Mouse (Mus musculus) bone marrow, adult 2 months (tissue): ENCODE measurements around the gene Chst8. TPM values are rescaled to one million over a fixed set of nuclear protein-coding genes. Genes with fewer than 3 reads are reported as not detected.
A peak's percentile ranks its signal among the peaks of the same experiment; 100 is the strongest.

Experiments
- H3K27ac ChIP-seq: fragments of 200-500 bp; 2 replicates; pipeline ENCODE4 v1.5.1; 2012; ENCODE audit warnings: low read depth, mild to moderate bottlenecking, control low read depth, inconsistent platforms, low read length; ENCODE audit not compliant: control insufficient read depth, poor library complexity, insufficient read depth
- H3K4me1 ChIP-seq: fragments of 200-500 bp; 2 replicates; pipeline ENCODE4 v1.6.1; 2011; ENCODE audit warnings: low read length; ENCODE audit not compliant: control insufficient read depth, insufficient read depth
- H3K4me3 ChIP-seq: fragments of 200-500 bp; replicated peaks from 2 replicates; pipeline ENCODE3; 2011; ENCODE audit warnings: mild to moderate bottlenecking, low read depth, low read length, control low read depth; ENCODE audit not compliant: control insufficient read depth
- CTCF ChIP-seq: fragments of 200-500 bp; IDR thresholded peaks from 2 replicates; pipeline ENCODE4 v1.5.1; 2011; ENCODE audit warnings: low read length, control low read depth; ENCODE audit not compliant: control insufficient read depth, insufficient read depth
- POLR2A ChIP-seq: fragments of 200-500 bp; IDR thresholded peaks from 2 replicates; pipeline ENCODE4 v1.6.1; 2011; ENCODE audit warnings: low read depth, mild to moderate bottlenecking, control low read depth, low read length, borderline replicate concordance; ENCODE audit not compliant: control insufficient read depth
- WGBS: fragments of 180-500 bp; shearing (Covaris S2); methylation state at CpG from one replicate; pipeline ENCODE4 v1.1.7; 2018; 5-methylcytosine and 5-hydroxymethylcytosine counted together
- polyA plus RNA-seq: library from polyadenylated mRNA; stranded (reverse); fragments of >200 nt; gene quantifications from 2 replicates; pipeline ENCODE4 v1.2.4, GENCODE M21; 2011; ENCODE audit warnings: low replicate concordance; ENCODE audit not compliant: missing spikeins, insufficient read depth, insufficient read length

Gene Chst8
- polyA plus RNA-seq, 1 experiment: not detected

DNA sequence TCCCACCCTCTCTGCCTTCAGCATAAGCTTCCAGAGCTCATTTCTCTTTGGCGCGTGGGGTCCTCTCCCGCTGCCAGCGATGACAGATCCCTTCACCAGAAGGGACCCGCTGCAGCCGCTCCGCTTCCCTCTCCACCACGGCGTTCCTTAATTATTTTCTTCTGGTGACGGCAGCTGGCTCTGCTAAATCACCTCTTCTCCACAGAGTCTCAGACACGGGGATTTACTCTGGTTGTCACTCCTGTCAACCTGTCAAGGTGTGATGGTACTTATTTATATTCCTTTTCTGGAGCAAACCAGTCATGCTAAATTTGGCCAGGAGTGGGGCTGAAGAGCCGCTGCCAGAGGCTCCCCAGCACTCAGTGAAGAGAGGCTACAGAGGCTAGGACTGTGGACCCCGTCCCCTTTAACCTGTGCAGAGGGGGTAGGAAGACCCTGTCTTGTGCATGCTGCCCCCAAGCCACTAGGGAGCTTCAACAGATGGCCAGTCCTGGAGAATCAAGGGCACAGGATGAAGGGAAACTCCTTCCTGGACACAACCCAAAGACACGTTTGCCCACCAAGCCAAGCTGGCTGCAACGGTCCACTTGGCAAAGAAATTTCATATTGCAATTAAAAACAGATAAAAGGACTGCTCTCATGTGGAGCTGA is 131.6 kb downstream of the Chst8 start:
- Histone ChIP-seq H3K4me1 (no peaks in the 10 kb centered on the region), H3K4me3 (no peak overlapping the region), H3K27ac (no peak overlapping the region)
- 69% methylated on average over 15 of the region's 15 CpGs for WGBS
- TF ChIP-seq POLR2A (no peak), CTCF (no peak)

DNA sequence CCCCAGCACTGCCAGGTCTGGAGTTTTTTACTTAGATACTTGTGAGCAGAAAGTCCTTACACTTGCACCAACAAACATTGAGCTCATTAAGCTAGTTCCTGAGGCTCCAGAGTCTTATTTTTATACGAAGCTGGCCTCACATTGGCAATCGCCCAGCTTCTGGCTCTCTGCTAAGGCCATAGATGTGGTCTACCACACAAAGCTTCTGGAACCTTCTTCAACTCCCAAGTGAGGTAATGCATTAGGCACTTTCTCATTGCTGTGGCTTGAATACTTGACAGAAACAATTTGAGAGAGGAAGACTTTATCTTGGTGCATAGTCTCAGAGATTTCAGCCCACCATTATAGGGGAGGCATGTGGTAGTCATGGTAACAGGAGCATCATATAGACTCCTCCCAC is 132.6 kb downstream of the Chst8 start:
- Histone ChIP-seq H3K27ac (no peak overlapping the region), H3K4me3 (no peak overlapping the region), H3K4me1 (no peaks in the 10 kb centered on the region)
- WGBS: 38% methylated on average over 2 of the region's 2 CpGs
- TF ChIP-seq CTCF: no peak
- TF ChIP-seq POLR2A: no peak

DNA sequence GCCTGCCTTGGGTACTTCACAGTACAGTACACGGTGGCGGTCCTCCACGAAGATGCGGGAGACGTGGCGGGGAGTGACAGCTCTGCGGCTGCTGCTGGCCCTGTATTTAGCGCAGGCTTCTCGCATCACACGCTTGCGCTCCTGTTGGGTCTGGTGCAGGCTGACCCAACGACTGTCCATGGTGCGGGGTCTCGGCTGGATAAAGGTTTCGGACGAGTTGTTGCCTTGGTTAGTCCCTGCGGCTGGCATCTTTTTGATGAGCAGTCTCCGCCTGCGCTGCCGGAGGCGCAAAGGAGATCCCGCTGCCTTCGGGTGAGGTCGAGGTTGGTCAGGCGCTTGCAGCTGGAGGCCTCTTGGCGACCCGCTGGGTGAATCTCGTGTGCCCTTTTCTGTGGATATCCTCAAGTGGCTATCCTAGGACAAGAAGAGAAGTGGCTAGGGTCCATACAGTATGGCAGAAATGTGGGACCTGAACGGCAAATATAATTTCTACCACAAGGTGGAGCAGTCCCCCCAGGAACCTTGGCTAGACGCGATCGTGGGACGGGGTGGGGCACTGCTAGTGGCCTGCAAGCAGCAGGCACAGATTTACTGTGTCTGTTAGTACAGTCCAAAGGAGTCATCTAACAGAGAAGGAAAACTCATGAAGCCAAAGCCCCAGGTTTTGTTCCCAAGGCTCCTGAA is 136.5 kb downstream of the Chst8 start:
- Histone ChIP-seq H3K27ac (no peak overlapping the region), H3K4me3 (no peak overlapping the region), H3K4me1 (no peaks in the 10 kb centered on the region)
- peak; percentile 65 for TF ChIP-seq CTCF
- TF ChIP-seq POLR2A: no peak
- 14% methylated on average over 33 of the region's 33 CpGs for WGBS

DNA sequence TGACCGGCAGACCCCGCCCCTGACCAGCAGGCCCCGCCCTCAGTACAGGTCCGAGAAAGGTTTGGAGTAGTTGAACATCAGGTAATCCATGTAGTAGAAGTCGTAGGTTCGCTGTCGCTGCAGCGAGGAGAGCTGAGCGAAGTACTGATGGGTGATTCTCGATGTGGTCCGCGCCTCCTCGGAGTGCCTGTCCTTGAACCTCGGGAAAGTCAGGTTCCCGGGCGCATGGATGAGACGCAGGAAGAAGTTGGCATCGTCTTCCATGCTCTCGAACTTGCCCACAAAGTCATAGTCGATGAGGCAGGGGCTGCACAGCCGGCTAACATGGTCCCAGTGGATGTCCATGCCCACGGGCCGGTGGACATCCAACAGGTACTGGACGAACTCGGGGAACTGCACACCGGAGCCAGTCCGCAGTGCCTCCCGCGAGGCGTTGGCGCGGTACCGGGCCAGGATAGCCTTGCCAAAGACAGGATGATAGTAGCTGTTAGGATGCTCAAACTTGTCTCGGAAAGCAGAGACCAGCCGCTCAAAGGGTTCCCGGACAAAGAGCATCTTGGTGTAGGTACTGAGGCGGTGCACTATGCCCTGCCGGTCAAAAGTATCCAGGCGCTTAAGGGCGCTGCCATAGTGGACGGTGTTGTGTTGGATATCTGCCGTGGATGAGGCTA is 137.3 kb downstream of the Chst8 start:
- H3K4me1 ChIP-seq: no peaks in the 10 kb centered on the region
- no peak overlapping the region for H3K4me3 ChIP-seq
- TF ChIP-seq POLR2A (no peak), CTCF (no peak)
- 20% methylated on average over 42 of the region's 42 CpGs for WGBS
- no peak overlapping the region for H3K27ac ChIP-seq

DNA sequence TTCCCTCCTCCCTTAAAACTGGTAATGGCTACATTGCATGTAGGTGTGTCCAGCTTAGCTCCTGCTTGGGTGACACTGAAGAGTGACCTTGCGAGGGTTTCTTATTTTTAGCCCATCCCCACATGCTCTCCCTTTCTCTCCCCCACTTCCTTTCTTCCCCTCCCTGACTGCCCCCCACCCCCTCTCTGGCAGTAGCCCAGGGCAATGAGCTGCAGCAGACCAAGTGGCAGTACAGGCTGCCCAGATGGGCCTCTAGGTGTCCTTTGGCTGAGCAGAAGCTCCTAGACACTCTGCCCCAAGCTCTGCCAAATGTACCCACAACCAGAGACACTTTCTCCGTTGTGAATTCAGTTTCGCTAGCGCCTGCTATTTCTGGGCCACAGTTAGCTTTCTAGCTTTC is 139.6 kb downstream of the Chst8 start:
- 62% methylated on average over 4 of the region's 4 CpGs for WGBS
- no peak overlapping the region for H3K27ac ChIP-seq
- TF ChIP-seq CTCF: no peak
- no peak for TF ChIP-seq POLR2A
- H3K4me1 ChIP-seq: no peaks in the 10 kb centered on the region
- no peak overlapping the region for H3K4me3 ChIP-seq

DNA sequence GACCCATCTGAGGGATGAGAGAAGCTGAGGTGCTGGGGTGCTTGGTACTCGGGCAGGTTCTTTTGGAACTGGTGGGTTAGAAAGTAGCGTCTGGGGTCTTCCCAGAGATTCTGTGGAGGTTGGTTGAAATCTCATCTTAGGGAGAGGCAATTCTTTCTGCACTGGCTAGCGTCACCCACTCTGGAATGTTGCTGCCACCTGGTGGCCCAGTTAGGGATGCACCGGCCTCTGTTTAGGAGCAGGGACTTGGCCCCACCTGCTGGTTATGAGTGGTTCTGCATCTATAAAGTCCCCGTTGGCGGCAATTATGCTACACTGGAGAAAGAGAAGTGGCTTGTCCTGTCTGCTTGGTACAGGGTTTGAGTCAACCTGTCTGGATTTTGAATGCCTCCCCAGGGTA is 140.6 kb downstream of the Chst8 start:
- TF ChIP-seq CTCF (peak; percentile 99), POLR2A (no peak)
- WGBS: 4% methylated on average over 6 of the region's 6 CpGs
- no peak overlapping the region for H3K27ac ChIP-seq

DNA sequence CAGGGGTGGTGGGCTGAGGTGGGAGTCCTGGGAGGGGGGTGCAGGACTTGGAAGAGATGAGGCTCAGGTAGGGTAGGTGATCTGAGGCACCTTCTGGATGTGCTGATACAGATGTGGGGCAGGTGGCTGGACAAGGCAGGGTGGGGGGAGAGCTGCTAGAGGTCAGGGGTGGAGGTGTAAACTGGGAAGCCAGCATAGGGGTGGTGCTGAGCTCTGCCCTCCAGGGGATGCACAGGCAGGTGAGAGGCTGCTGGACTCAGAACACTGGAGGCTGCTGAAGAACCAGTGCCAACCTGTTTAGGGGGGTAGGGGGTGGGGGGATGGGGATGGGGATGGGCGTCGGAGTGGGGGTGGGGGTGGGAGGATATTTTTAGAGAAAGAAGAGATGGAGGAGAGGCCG is 141.7 kb downstream of the Chst8 start:
- H3K4me1 ChIP-seq: no peaks in the 10 kb centered on the region
- WGBS: 82% methylated on average over 3 of the region's 3 CpGs
- H3K27ac ChIP-seq: no peak overlapping the region
- no peak for TF ChIP-seq POLR2A
- no peak for TF ChIP-seq CTCF
- H3K4me3 ChIP-seq: no peak overlapping the region

More for the DNA sequence above, 140.6 kb downstream of the Chst8 start:
- Histone ChIP-seq H3K4me3 (no peak overlapping the region), H3K4me1 (no peaks in the 10 kb centered on the region)

DNA sequence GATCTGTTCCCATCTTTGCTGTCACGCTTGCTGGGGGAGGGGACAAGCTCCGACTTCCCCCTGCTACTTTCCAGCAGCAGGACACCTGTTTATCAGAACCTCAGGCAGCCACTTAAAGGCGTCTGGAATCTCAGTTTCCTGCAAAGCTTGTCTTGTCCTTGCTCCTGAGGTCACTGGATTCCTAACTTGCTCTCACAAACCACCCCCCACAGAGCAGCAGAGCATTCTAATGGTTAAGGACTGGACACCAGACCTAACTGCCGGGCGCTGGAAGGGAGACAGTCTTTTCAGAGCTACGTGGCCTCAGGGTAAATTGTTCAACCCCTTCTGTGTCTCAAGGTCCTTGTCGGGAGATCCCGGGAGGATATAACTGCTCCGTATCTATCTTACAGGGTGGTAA is 143.2 kb downstream of the Chst8 start:
- no peak overlapping the region for H3K4me3 ChIP-seq
- H3K27ac ChIP-seq: no peak overlapping the region
- no peak for TF ChIP-seq CTCF
- TF ChIP-seq POLR2A: no peak
- 40% methylated on average over 9 of the region's 9 CpGs for WGBS
- H3K4me1 ChIP-seq: no peaks in the 10 kb centered on the region
